Mouse (Mus musculus) granulocyte monocyte progenitor cell, adult 5-6 weeks (primary cell): ENCODE measurements around the gene Podxl. TPM values are rescaled to one million over a fixed set of nuclear protein-coding genes. Genes with fewer than 3 reads are reported as not detected.
"Not testable (repeated sequence)": the region's sequence is repeated elsewhere in the genome, so short reads cannot be mapped to it uniquely, and the experiment has no call there.

Experiments used
- ATAC-seq: replicated peaks from 2 replicates; pipeline ENCODE4 v1.8.0; 2016; ENCODE audit warnings: mild to moderate bottlenecking, moderate TSS enrichment, inconsistent platforms; ENCODE audit not compliant: poor library complexity, severe bottlenecking
- total RNA-seq, 2 experiments: library from RNA; stranded (forward) in 1 of 2; stranded (reverse) in 1 of 2; fragments of 200-712, 200-1000 nt in 1 of 2; fragments of >200 nt in 1 of 2; fragmentation: Nextera tagmentation in 1 of 2; gene quantifications; 2 replicates each; pipeline ENCODE4 v1.2.3; 2014 to 2017

Podxl gene
- total RNA-seq, 2 experiments from 2014 or later = 0.05 TPM; not detected in 1

DNA sequence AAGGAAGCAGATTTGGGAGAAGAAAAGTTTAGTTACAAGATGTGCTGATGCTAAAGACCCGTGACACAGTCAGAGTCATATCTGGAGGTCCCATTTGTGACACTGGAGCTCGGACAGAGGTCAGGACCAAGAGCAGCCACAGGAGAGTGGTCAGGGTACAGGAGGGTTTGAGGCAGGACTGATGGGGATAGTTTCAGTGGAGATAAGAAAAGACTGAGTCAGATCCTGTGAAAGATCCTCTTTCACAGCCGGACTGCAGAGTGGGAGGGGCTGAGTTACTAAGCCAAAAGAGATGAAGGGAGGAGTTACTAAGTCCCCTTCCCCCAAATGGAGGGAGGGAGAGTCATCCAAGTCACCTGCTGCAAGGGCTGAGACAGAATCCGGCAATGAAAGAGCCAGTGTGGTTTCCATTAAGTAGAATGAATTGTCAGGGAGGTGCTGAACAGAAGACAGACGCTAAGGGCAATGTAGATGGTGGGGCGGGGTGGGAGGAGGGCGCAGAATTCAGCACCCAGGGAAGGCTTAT lies 4.4 kb upstream of the Podxl start:
- ATAC-seq = no peak

DNA sequence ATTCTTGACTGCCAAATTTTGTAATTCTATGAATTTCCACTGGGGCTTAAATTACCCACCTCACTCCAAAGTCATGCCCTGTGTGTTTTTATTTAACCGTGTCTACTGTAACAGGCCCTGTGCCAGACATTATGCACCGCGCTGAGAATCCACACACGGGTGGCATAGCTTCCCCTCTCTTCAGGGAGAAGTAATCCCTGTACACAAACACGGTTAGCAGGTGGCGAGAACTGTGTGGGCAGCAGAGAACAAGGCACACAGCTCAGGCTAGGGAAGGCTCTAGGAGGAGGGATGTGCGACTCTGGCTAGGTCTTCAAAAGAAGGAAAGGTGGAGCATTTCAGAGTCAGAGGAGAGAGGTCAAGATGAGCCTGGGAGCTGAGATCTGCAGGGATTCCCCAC lies 3.4 kb upstream of the Podxl start:
- ATAC-seq = no peak

DNA sequence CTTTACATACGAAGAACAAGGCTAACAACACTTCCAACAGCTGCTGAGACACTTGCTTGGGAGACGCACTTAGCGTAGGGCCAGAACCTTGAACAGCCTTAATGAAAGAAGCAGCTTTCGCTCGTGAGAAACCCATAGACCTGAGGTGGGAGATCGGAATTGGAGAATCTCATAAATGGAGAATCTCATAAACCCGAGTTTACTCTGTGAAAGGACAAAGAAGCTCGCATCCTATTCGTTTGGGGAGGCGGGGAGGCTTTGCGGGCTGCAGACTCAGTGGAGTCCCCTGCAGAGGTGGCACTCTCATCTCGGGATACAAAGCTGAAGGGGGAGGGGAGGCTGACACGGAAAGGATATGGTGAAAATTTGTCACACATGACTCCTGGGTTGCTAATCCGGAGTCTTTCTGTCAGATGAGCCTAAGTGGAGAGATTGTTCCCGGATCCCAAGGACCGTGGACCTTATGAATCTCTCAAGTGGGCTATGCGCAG lies 1.2 kb upstream of the Podxl start:
- no peak for ATAC-seq

DNA sequence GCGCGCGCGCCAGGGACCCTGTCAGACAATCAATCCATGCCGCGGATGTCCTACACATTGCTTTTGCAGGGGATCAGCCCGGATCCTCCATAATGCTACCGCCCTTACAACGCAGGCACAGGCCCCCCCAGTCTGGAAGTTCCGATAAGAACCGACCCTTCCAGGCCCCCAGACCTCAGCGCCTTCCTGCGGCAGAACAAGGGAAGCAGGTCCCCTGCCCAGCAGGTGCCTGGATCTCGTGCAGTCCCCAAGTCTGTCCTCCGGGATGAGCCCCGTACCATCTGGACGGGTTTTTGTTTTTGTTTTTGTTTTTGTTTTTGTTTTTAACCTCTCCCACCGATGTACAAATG lies 376 bp upstream of the Podxl start:
- no peak for ATAC-seq

DNA sequence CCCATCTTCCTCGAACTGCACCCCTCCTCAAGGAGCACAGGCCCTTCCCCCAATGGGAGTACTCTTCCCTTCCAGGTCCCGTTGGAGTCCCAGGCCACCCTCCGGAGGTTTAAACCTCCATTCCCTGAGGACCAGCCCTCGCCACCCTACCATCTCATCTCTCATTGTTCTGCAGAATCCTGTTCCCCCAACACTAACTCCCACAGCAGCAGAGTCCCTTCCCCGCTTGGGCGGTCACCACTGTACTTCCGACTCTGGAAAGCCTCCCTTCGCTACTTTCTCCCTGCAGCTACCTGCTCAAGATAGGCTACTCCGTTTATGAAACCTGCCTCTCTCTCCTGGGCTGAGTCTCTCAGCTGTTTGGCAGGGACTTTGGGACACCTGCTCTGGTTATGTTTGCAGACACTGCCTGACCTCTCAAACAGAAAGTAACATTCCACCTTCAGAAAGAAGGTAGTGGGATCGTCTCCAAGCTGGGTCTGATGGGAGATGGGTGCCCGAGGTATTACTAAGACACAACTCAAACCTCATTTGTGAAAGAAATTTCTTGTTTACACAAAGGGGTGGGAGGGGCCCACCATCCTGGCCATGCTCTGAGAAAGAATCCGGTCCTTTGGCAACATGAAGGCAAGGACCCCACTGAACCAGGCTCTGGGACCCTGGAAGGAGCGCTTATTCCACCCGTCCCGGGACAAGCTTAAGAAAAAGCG lies 1.3 kb downstream of the Podxl start:
- ATAC-seq = no peak

DNA sequence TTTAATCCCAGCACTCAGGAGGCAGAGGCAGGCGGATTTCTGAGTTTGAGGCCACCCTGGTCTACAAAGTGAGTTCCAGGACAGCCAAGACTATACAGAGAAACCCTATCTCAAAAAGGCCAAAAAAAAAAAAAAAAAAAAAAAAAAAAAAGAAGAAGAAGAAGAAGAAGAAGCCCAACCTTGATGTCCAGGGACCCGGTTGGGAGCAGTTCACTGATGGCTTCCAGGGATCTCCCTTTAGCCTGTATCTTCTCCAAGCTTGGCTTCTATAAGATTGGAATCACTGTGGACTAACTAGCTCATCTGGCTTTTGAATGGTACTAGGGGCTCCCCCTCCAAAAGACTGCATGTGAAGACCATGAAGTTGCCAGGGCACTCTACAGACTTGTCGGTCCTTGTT lies 1.8 kb downstream of the Podxl start:
- ATAC-seq = not testable (repeated sequence)

DNA sequence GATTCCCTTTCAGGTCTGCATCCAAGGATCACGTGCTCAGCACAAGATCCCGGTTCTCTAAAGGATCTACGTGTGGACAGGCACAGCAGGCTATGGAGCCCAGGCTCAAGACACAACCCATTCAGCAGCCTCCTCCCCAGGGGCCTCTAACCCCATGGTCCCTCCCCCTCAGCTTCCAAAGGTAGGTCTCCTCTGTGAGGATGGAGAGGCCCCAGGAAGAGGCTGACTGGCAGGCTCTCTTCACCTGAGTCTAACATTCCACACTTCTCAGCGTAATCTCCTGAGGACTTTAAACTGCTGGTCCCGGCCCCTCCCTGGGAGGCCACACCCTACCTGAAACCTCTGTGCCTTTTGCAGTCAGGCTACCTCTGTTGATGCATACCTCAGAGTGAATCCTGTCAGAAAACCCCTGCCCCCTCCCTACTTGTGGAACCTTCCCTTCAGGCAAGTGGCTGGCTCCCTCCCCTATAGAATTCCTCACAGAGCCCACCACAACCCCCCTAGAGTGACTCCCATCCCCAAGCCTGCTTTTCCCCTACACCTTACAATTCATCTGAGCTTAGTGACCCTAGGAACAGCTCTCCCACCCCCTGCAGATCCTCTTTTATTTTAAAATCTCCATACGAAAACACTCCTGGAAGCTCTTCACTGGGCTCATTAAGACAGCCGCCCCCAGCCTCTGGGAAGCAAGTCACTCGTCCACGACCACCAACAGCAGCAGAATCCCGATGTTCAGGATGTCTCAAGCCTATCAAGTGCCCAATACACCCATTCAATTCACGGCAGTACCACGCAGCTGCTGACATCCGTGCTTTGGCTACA lies 3.4 kb downstream of the Podxl start:
- ATAC-seq = no peak

DNA sequence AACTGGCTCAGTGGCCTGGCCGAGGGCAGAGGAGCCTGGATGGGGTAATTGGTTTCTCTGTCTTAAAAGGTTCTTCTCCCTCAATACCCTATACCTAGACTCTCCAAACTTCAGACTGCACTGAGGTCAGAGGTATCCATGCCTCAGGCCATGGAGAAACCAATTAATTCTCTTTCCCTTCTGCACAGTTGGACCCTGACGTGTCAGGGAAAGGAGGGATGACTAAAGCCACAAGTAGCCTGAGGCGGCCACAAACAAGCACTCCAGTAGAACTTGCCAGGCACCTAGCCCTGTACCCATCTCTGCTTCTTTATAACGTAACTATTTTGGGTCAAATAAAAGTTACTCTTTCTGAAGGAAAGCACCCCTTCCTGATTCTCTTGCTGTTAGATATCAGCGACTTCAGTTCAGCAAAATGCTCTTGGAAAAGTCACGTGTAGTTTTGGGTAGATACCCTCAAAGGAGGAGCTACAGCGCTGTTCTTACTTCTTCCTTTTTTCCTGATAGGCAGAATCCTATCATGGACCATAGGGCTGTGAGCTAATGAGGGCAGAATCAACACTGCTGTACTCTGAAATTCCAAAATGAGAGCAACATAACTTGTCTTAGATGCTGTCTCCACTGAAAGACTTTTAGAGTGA lies 7.2 kb downstream of the Podxl start:
- no peak for ATAC-seq

DNA sequence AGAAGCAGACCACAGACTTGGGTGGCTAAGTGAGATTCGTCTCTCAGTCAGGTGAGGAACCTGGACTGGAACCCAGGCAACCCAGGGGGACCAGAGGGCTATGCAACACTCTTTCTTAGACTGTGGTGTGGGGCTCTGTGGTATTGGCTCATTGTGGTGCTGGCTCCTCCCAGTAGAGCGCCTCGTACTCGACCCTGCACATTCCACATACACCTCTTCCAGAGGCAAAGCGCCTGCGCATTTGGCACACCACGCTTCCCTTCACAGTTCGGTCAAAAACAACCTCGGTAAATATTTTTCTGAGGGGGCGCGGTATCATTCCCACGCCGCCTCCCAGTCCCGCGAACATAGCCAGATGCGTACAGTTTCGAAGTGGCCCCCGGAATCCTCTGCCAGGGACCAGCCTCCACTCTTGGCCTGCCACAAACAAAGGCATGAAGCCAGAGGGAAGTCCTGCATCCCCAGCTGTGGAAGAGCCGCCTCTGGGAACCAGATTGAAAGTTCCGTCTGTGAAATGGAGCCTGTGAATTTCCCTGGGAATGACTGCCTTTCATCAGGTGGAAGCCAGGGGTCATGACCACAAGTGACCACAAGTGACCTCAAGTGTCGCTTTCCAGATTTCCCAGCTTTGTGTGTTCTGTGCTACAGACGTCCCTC lies 12.8 kb downstream of the Podxl start:
- no peak for ATAC-seq

DNA sequence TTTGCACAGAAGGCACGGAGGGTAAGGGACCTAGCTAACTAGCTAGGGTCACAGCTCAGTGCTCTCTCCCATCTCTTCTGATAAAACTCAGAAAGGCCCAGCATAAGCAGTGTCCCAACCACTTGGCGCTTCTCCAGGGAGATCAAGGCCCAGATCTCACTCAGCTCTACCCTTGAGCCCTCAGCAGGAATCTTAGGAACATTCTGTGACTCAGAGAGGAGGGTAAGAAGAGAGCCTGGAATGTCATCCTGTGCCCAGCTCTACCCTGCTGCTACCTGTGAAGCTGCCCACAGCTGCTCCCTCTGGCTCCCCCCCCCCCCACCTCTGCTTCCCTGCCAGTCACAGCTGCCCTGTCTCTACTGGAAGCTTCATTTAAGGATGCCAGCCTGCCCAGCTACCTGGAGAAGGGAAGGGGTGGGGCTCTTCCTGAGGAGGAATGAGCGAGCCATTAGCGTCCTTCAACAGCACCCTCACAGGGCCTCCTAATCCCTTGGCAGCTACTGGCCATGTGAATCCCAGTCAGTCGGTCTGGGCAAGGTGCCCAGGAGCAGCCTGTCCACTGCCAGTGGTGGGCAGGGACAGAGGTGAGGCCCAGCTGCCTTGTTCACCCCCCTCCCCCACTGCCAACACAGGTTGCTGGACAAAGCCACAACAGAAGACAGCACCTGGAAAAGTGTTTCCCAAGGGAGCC lies 14.3 kb downstream of the Podxl start:
- no peak for ATAC-seq

DNA sequence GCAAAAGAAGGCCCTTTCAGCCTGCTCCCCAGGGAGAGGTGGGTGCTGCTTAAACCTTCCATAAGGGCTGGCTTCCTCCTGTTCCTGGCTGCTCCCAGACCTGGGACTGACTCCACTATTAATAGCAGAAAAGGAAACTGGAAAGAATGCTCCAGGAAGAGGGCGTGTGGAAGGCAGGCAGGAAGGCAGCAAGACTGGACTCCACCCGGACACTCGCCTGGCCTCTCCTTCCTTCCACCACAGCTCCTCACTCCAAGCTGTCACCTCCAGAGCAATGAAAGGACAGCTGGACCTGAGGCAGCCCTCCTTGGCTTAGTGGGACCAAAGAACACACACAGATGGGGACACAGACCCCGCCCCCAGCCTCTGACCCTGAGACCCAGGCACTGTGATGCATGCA lies 19.5 kb downstream of the Podxl start:
- no peak for ATAC-seq

DNA sequence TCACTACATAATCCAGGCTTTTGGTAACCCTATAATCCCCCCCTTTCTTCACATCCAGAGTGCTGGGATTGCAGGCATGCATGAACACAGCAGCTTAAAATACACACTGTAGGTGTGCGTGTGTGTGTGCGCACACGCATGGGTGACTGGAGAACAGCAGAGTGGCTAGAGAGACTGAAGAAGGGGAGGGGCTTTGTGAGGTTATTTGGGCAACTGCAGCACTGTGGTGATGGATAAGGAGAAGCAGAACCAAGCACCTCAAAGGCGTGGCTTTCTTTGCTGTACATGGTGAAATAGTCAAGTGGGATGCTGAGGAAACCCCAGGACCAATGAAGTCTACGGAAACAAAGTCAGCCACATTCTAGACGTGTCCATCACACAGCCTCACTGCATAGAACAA lies 23.8 kb downstream of the Podxl start:
- ATAC-seq = no peak

DNA sequence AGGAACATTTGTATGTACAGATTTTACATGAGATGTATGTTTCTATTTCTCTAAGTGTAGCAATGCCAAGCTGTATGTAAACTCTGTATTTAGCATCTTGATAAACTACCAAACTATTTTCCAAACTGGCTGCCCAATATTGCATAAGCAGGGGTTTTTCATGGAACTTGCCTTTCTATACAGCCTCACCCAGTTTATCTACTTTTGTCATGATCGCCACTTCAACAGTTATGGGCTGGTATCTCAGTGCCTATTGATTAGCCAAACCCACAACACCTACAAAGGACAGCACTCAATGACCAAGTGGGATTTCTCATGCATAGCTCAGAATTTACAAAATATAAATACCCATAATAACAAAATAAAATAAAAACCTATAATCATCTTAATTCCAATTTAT lies 25.7 kb downstream of the Podxl start:
- no peak for ATAC-seq

DNA sequence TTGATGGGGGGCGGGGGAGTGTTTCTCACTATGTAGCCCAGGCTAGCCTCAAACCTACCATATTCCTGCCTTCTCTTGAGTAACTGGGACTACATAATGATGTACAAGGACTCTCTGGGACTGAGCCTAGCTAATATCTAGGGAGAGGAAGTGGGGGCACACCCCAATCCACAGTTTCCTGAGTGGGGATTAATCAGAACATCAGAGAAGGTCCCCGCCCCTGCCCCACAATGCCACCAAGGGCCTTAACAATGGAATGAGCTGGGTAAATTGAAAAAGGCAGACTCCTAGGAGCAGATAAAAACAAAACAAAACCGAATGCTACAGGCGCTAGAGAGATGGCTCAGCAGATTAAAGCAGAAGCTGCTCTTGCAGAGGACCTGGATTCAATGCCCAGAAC lies 26.6 kb downstream of the Podxl start:
- ATAC-seq = no peak

DNA sequence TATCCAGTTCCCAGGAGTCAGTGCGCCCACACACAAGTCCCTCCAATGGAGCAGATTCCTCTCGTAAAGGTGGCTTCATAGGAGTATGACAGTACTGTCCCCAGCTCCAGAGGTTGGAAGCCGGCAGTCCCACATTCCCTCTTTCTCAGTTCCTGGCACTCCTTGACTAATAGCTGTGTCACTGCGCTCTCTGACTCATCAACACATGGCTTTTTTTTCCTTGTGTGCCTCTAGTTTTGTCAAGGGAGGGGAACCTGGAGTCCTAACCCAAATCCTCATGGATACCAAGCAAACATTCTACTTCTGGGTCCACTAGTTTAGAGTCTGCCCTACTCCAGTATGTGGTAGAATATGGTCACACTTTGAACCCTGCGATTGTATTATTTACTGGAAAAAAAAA lies 29.1 kb downstream of the Podxl start:
- ATAC-seq = no peak

DNA sequence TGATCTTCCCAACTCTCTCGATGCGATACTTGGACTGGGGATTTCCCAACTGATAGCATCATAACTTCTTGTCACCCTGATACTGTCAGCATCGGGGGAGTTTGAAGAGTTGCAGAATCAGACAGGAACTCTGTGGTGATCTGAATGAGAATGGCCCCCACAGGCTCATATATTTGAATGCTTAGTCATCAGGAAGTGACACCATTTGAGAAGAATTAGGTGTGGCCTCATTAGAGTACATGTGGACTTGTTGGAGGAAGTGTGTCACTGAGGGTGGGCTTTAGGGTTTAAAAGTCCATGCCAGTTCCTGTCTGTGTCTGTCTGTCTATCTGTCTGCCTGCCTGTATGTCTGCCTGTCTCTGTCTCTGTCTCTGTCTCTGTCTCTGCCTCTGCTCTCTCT lies 31.9 kb downstream of the Podxl start:
- no peak for ATAC-seq

DNA sequence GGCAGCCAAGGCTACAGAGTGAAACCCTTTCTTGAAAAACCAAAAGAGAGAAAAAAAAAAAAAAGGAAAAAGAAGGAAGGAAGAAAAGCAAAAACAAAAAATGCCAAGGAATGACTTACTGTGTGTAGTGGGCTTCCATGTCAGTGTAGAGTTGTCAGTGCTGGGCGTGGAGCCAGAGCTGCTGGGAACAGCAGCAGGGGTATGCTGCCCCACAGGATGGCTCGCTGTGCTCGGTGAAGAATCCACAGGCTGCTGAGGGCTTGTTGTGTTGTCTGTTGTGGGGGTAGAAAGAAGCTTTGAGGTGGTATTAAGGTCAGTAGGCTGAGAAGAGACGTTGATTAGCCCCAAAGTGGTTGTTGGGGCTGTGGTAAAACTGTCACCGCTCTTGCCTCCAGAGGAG lies 35.4 kb downstream of the Podxl start:
- ATAC-seq = no peak

DNA sequence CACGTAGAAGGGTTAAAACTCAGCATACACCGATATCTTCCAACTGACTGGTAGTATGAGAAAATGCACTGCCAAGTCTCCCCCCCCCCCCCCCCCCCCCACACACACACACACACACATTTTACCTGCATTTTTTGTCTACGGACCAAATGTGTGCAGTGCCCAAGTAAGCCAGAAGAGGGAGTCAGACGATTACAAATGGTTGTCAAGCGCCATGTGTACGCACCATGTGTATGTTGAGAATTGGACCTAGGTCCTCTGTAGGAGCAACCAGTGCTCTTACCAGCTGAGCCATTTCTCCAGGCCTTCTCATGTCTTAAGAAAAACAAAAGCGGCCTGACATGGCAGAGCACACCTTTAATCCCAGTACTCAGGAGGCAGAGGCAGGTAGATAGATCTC lies 35.9 kb downstream of the Podxl start:
- ATAC-seq = 0 out of 2 replicates have a peak, but pooled peaks have one; percentile 33

DNA sequence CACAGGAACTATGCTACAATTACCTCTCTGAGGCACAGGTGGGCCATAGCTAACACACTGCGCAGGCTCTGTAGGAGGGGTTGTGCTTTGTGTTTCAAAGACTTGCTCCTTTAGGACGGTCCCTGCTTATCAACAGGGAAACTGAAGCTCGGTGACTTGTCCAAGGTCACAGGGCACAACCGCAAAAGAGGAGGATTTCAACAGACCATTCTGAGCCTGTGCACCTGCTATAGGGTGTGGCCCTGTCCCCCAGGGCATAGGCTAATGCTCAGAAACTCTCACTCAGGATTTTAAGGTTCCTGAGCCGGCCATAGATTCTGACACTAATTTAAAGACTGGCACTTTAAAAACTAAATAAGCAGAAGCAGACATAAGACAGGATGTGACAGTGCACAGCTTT lies 36.9 kb downstream of the Podxl start:
- no peak for ATAC-seq
